Mouse (Mus musculus): ENCODE data around the gene Lrrc75b.

GRCm38 (mm10) chr10:75591211-75591894 lies 31.2 kb upstream of the Lrrc75b start:
- no peak for TF ChIP-seq REST (IDR thresholded peaks at IDR 0.05; ENCODE audit: insufficient read depth, insufficient read length)
- no peak for TF ChIP-seq TCF12 (IDR thresholded peaks at IDR 0.05; ENCODE audit: insufficient read depth, poor library complexity, severe bottlenecking)
- no peak for TF ChIP-seq MAX (IDR thresholded peaks at IDR 0.05; ENCODE audit: low read depth)
- TF ChIP-seq MYOG (IDR thresholded peaks at IDR 0.05; ENCODE audit: control insufficient read depth in 1 of 3, insufficient read depth in 1 of 3, insufficient read length in 2 of 3, low read depth in 2 of 3) = no peak
- TF ChIP-seq MYOD1 (IDR thresholded peaks at IDR 0.05; ENCODE audit: control insufficient read depth in 1 of 3, insufficient read length in 2 of 3, low read depth in 2 of 3) = no peak

Measured in myocyte (in vitro differentiated cells).